Comparison of ENCODE assay signal across 11 mouse cellular contexts in the genomic region with DNA sequence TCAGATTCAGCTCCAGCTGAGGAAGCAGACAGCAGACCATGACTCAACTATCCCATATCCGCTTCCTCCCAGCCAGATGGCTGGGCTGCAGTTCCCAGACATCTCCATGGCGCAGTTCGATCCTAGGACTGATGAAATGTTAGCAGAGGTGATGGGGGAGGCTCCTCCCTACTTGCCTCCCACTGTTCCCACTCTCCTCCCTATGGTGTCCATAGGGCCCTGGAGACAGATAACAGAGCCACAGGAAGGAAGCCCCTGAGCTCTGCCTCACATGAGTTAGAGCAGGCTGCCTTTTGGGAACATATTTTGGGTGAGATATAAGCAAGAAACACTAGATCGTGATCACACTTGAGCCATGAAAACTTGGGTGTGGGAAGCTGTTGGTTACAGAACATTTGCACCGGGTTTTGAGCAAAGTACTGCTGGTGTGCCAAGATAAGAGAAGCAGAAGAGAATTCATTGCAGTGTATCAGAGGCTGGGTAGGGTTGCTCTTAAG. TPM values are rescaled to one million over a fixed set of nuclear protein-coding genes. Genes with fewer than 3 reads are reported as not detected.
DNase-seq lines count a peak whose midpoint lies in the region; ATAC-seq lines count a peak whose summit lies in the region.
"Had no signal": no experiment of that assay in that cellular context is flagged by ENCODE, and none has a peak within 500 bp of the region (broad histone marks: within the 10 kb centered on the region; RNA-seq: fewer than 3 reads in every experiment).

No protein-coding gene starts in this region.

- 96% methylated on average over 5 of the region's 5 CpGs for WGBS in midbrain, embryonic 14.5 days

- H3K9ac ChIP-seq in midbrain, embryonic 14.5 days (replicated peaks; ENCODE audit: low read length), result no peak overlapping the region
- H3K9ac ChIP-seq: forebrain, embryonic 15.5 days; limb, embryonic 12.5 days had no signal

- no peaks in the 10 kb centered on the region for H3K36me3 ChIP-seq in midbrain, embryonic 14.5 days (ENCODE audit: control insufficient read depth, insufficient read depth, low read length)
- H3K36me3 ChIP-seq: forebrain, embryonic 15.5 days; limb, embryonic 12.5 days had no signal

- no peaks in the 10 kb centered on the region for H3K27me3 ChIP-seq in midbrain, embryonic 14.5 days (ENCODE audit: control insufficient read depth, insufficient read depth, low read length)
- H3K27me3 ChIP-seq: forebrain, embryonic 15.5 days had no signal

- DNase-seq in gastrocnemius, postnatal 25 days, result peak; percentile 17
- DNase-seq in gastrocnemius, adult 8-10 months (ENCODE audit: low spot score in 2 of 2), result no peak
- DNase-seq in right cerebral cortex, adult 2 months (ENCODE audit: low spot score in 2 of 2), result peak; percentile 34 to 41
- DNase-seq in right cerebral cortex, postnatal 10 days (ENCODE audit: low spot score in 2 of 2), result no peak
- peak; percentile 35 to 68 for DNase-seq in left cerebral cortex, postnatal 36 days (ENCODE audit: low spot score in 2 of 2)
- peak; percentile 38 to 70 for DNase-seq in spleen, postnatal 4 days (ENCODE audit: low spot score in 2 of 2)
- no peak for DNase-seq in midbrain, embryonic 14.5 days
- DNase-seq in adrenal gland, adult (ENCODE audit: inconsistent age in 2 of 2, low spot score in 1 of 2), result no peak
- DNase-seq: cerebellum, postnatal 10 days had no signal

- peaks cover 3% of the 10 kb centered on the region; the same call in 1 of the 2 replicates for H3K4me1 ChIP-seq in midbrain, embryonic 14.5 days (ENCODE audit: control insufficient read depth, insufficient read depth, low read length)

- no peak overlapping the region for H3K27ac ChIP-seq in midbrain, embryonic 14.5 days (replicated peaks; ENCODE audit: low read depth, low read length)
- H3K27ac ChIP-seq: forebrain, embryonic 15.5 days; limb, embryonic 12.5 days had no signal

- intact Hi-C loops in left cerebral cortex, postnatal 36 days (cut with DNase I), result no loop called here

- no peak for ATAC-seq in midbrain, embryonic 14.5 days (ENCODE audit: low FRiP score, low TSS enrichment)
- ATAC-seq: forebrain, embryonic 15.5 days had no signal

- H3K9me3 ChIP-seq in midbrain, embryonic 14.5 days (ENCODE audit: control insufficient read depth, low read length), result no peaks in the 10 kb centered on the region
- H3K9me3 ChIP-seq: forebrain, embryonic 15.5 days; limb, embryonic 12.5 days had no signal

- H3K4me3 ChIP-seq in midbrain, embryonic 14.5 days (replicated peaks; ENCODE audit: low read depth, low read length), result no peak overlapping the region
- H3K4me3 ChIP-seq: forebrain, embryonic 15.5 days; limb, embryonic 12.5 days had no signal

- no peak overlapping the region for H3K4me2 ChIP-seq in midbrain, embryonic 14.5 days (ENCODE audit: low read length)
- H3K4me2 ChIP-seq: forebrain, embryonic 15.5 days; limb, embryonic 12.5 days had no signal

RNA-seq across cellular contexts. Expression of a gene that starts 18.3 kb away (rescaled TPM):
- 10 to 100 TPM; 88.9 to 97.1 TPM for total RNA-seq in gastrocnemius, postnatal 25 days (2021)
- 100 to 1,000 TPM in 3 of 4 experiments, 10 to 100 TPM in 1; 78.9 to 137 (median 104) TPM for total RNA-seq in gastrocnemius, adult 8-10 months (2022)
- total RNA-seq in left cerebral cortex, postnatal 36 days (2021), result 10 to 100 TPM; 78.4 to 87.8 TPM
- polyA plus RNA-seq in midbrain, embryonic 14.5 days (2014; fragmentation: Nextera tagmentation; extraction: Ambion mirVana), result not detected in 2 replicates

Comparison
In these comparisons a context has a peak if more than half of its experiments do, and no peak if none do; other contexts are left out.
1. DNase-seq: peak in gastrocnemius, postnatal 25 days (single experiment), right cerebral cortex, adult 2 months (2 of 2), left cerebral cortex, postnatal 36 days (2 of 2) and spleen, postnatal 4 days (2 of 2); none in gastrocnemius, adult 8-10 months (0 of 2), right cerebral cortex, postnatal 10 days (0 of 2), midbrain, embryonic 14.5 days (single experiment) and adrenal gland, adult (0 of 2).